Mouse (Mus musculus) neural tube, embryonic 14.5 days (tissue): Measurements from ENCODE around the gene Ankrd44. TPM values are rescaled to one million over a fixed set of nuclear protein-coding genes. Genes with fewer than 3 reads are reported as not detected.

ENCODE experiments used
- microRNA-seq: library from miRNA; unstranded; fragments of <30 nt; microRNA quantifications from one replicate; pipeline ENCODE4, GENCODE M21; 2016
- polyA plus RNA-seq: library from polyadenylated mRNA; unstranded; fragments of >200 nt; fragmentation: Nextera tagmentation; extraction: Ambion mirVana; gene quantifications from 2 replicates; pipeline ENCODE4 v1.2.1, GENCODE M21; 2014

Gene Ankrd44
- polyA plus RNA-seq, 1 experiment from 2014 or later, result 41.0 TPM

Small RNA genes lying within 50 kb of the gene (microRNA-seq; reads per million reads assigned to microRNA genes)
- not detected for gene Gm24053

Other genes starting within 250 kb of the Ankrd44 start
- gene Sf3b1, start 101.1 kb upstream of the Ankrd44 start, polyA plus RNA-seq, result 332 and 341 TPM in 2 replicates
- gene Coq10b, start 126.4 kb upstream of the Ankrd44 start, polyA plus RNA-seq, result 32.5 and 33.9 TPM in 2 replicates
- gene Hspe1, start 161.7 kb upstream of the Ankrd44 start, polyA plus RNA-seq, result 245 and 250 TPM in 2 replicates
- 230 and 233 TPM in 2 replicates for gene Hspd1, start 161.9 kb upstream of the Ankrd44 start, polyA plus RNA-seq
- 189 and 204 TPM in 2 replicates for gene Mob4, start 204.8 kb upstream of the Ankrd44 start, polyA plus RNA-seq